Mouse (Mus musculus): ENCODE results near the gene Rorc. TPM values are rescaled to one million over a fixed set of nuclear protein-coding genes. Genes with fewer than 3 reads are reported as not detected.
A peak's percentile ranks its signal among the peaks of the same experiment; 100 is the strongest.

Rorc gene
- total RNA-seq, 2 experiments from 2014 or later = 21.5 to 22.9 TPM

DNA sequence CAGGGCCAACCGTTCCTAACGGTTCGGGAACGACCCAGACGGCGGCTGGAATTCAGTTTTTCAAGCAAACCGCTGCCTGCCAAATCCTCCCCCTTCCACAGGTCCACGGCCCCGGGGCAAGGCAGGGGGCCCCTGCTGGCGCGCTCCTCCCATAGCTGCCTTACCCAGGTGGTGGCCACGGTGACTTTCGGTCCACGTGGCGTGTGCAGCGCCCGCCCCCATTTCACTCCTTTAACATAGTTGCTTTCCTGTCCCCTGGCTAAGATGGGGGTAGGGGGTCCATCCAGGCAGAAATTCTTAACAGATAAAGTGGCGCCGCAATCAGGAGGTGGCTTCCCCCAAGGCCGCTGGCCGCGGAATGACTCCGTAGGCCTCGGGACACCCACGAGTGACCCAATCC is 39.9 kb downstream of the Rorc start:
- DNase-seq (ENCODE audit: low spot score in 2 of 2) = peak in 1 of 2 experiments; percentile 27

DNA sequence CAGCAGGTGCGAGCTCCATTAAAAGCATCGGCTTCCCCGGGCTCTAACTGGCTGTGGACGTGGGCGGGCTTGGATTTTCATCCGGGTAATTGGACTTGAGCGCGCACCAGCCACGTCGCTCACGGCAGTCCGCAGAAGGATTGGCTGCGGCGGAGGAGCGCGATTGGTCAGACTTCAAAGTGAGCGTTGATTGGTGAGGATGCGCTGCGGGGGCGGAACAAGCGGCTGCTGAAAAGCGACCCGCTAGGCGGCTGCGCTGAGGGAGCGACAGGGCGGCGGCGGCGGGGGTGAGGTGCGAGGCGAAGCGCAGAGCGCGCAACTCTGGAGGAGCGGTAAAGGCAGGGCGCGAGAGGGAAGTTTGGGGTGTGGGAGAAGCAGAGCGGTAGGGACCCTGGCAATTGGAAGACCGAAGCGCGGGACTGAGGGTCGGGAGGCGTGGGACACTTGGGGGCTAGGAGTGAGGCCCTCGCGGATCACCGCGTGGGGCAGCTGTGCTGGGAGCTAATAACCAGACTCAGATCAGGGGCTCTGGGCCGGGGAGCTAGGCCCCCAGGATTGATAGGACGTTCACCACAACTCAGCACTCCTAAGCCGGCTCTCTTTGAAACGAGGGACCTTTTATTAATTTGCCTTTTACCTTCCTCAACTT is 40.6 kb downstream of the Rorc start, which contains the start of gene Tdrkh:
Tdrkh (plus strand) TSS at position 243 of the 649 bp plus-strand sequence.
- peak; percentile 87 to 94 for DNase-seq (ENCODE audit: low spot score in 2 of 2)

DNA sequence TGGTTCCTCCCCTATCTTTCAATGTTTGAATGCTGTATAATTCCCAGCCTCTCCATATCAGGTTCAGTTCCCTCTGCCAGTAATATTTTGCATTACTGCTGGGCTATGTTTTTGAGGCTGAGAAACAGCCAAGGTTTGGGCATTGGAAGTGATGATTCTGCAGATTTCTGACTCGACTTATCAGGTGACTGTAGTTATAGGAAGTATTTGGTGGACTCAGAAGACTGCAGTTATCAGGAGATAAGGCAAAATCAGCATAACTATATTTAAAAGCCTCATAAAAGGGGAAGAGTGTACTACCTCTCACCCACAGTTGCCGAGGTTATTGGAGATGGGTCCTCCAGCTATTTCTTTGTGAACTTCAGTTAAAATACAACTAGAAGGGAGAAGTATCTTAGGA is 58.4 kb downstream of the Rorc start:
- no peak for DNase-seq (ENCODE audit: low spot score in 2 of 2)

DNA sequence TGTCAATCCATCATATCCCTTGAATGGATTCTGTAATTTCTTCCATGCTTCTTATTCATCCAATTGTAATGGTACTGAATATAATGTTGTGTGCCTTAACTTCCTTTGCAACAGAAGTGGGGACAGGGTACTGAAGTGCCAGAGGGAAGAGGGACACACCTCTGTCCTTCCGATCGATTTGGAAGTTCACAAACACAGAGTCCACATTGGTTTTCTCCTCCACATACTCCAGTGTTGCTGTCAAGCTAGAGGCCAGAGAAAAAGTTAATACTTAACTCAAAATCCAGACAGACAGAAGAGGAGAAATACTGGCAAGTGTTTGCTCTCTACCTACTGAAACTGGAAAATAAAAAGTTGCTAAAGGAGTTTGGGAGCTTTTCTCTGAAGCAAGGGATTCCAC is 61.7 kb downstream of the Rorc start:
- DNase-seq (ENCODE audit: low spot score in 2 of 2) = no peak

DNA sequence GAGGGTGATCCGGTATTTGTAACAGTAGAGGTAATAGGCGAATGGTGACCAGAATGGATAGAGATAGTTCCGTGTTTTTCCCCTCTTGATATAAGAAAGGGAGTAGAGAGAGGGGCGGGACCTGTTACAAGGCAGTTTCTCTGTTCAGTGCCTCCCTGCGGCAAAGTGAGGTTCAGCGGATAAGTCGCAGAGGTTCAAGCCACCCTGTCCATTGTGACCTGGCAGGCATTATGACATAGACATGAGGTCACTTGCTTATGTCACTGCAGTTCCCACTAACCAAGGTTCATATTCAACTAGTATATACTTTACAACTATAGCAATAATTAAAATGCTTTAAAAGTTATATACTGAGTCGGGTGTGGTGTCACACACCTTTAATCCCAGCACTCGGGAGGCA is 63.8 kb downstream of the Rorc start:
- DNase-seq (ENCODE audit: low spot score in 2 of 2) = no peak

DNA sequence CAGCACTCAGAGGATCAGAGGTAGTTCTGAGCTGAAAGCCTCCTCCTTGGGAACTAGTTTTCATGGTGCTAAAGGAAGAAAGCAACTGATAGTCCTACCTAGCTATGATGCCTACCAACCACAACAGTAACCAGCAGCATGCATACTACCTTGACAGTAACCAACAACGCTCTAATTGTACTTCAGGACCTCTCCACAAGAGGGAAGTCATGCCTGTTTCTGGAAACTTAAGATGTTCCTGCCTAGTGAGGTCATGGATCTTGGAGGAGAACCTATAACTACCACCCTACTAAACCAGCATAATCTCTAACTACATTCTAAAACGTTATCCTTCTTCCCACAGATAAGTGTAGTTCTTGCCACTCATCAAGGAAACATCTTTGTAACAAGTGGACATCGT is 68.6 kb downstream of the Rorc start:
- DNase-seq (ENCODE audit: low spot score in 2 of 2) = no peak

DNA sequence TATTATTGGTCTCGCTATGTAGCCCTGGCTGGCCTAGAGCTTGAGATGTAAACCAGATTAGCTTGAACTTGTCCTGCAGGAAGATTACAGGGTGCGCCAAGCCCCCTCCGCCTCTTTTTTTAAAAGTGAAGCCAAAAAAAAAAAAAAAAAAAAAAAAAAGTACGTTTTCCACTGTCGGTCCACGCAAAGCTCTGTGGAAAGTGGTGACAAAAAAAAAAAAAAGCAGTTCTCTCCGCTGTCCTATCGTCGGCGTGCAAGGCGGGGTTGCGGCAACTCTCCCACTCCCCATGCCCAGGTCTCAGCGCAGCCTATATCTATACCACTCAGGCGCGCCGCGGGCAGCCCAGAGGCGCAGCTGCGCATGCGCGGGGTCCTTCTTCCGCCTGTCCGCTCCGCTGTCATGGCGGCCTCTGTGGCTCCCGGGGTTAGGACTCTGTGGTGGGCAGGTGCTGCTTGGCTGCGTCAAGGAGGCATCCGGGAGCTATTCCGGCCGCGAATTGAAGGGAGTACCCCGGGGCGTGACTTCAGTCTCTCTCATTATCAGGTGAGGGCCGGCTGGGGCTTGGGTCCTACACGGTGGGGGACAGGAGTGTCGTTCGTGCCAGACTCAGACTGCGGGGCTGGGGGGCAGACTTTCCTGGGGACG is 70.5 kb downstream of the Rorc start, which contains the start of gene Mrpl9:
Mrpl9 (plus strand) TSS at position 368 of the 646 bp plus-strand sequence.
- DNase-seq (ENCODE audit: low spot score in 2 of 2) = peak; percentile 92 to 96

DNA sequence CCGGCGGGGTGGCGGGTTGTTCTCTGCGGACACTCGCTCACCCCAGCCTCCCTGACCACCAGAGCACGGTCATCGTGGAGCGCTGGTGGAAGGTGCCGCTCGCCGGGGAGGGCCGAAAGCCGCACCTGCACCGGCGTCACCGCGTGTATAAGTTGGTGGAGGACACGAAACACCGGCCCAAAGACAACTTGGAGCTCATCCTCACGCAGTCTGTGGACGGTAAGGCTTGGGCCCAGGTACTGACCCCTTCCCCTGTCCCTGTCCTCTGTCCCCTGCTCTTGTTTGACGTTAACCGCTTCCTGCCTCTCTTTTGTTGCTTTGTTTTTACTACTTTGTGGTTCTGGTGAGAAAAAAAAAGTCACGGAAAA is 71.0 kb downstream of the Rorc start, which contains the start of gene Oaz3:
Oaz3 (minus strand) TSS at position 319 of the 368 bp plus-strand sequence.
- DNase-seq (ENCODE audit: low spot score in 2 of 2) = no peak

Other genes starting within 250 kb of the Rorc start
- not detected for gene Gm10696, start 194.6 kb upstream of the Rorc start, total RNA-seq (2021)
- gene Gm5286, start 176.1 kb upstream of the Rorc start, total RNA-seq (2021) = not detected
- not detected for gene Gm4778, start 108.8 kb upstream of the Rorc start, total RNA-seq (2021)
- 1 to 10 TPM; 6.6 to 6.8 TPM for gene Them4, start 62.7 kb upstream of the Rorc start, total RNA-seq (2021)
- gene Them5, start 30.7 kb upstream of the Rorc start, total RNA-seq (2021) = under 1 TPM in 1 of 2 experiments, not detected in 1; 0.21 TPM
- under 1 TPM; 0.47 to 0.64 TPM for gene C2cd4d, start 10.4 kb upstream of the Rorc start, total RNA-seq (2021)
- under 1 TPM; 0.34 to 0.39 TPM for gene Lingo4, start 25.7 kb downstream of the Rorc start, total RNA-seq (2021)
- 10 to 100 TPM; 11.0 to 14.0 TPM for gene Tdrkh, start 40.5 kb downstream of the Rorc start, total RNA-seq (2021)
- gene Mrpl9, start 70.5 kb downstream of the Rorc start, total RNA-seq (2021) = 10 to 100 TPM; 51.7 to 53.1 TPM
- gene Oaz3, start 71.1 kb downstream of the Rorc start, total RNA-seq (2021) = not detected
- gene Celf3, start 105.5 kb downstream of the Rorc start, total RNA-seq (2021) = under 1 TPM in 1 of 2 experiments, not detected in 1; 0.27 TPM
- gene Riiad1, start 107.5 kb downstream of the Rorc start, total RNA-seq (2021) = 1 to 10 TPM; 6.1 to 8.0 TPM
- 10 to 100 TPM; 37.9 to 40.2 TPM for gene Snx27, start 209.9 kb downstream of the Rorc start, total RNA-seq (2021)

All from gastrocnemius, postnatal 4 days (tissue).